Mouse (Mus musculus): ENCODE measurements around the gene Oxt. TPM values are rescaled to one million over a fixed set of nuclear protein-coding genes. Genes with fewer than 3 reads are reported as not detected.

Oxt gene
- polyA plus RNA-seq, 1 experiment from 2014 or later, result not detected

- Histone ChIP-seq H3K36me3 (peaks cover 56% of the 10 kb centered on the region), H3K4me3 (no peak overlapping the region)
These were observed 26.2 kb downstream of the Oxt start for GRCm38 (mm10) chr2:130602195-130602594.

GRCm38 (mm10) chr2:130613091-130613490, 37.1 kb downstream of the Oxt start:
- H3K4me1 ChIP-seq, result no peaks in the 10 kb centered on the region
- H3K27ac ChIP-seq, result no peak overlapping the region
- 72% methylated on average over 3 of the region's 3 CpGs for WGBS
- no peaks in the 10 kb centered on the region for H3K9me3 ChIP-seq
- H3K36me3 ChIP-seq, result peaks cover 33% of the 10 kb centered on the region
- no peak overlapping the region for H3K4me2 ChIP-seq (replicated peaks)
- no peak overlapping the region for H3K9ac ChIP-seq
- ATAC-seq (ENCODE audit: insufficient number of reproducible peaks, insufficient read depth, low FRiP score, low TSS enrichment), result no peak
- H3K4me3 ChIP-seq, result no peak overlapping the region
- H3K27me3 ChIP-seq, result no peaks in the 10 kb centered on the region

More at GRCm38 (mm10) chr2:130602195-130602594, 26.2 kb downstream of the Oxt start:
- ATAC-seq (ENCODE audit: insufficient number of reproducible peaks, insufficient read depth, low FRiP score, low TSS enrichment), result no peak
- Histone ChIP-seq H3K9ac (no peak overlapping the region), H3K4me2 (replicated peaks) (no peak overlapping the region), H3K4me1 (no peaks in the 10 kb centered on the region), H3K27ac (no peak overlapping the region), H3K27me3 (no peaks in the 10 kb centered on the region), H3K9me3 (no peaks in the 10 kb centered on the region)
- WGBS, result 82% methylated on average over 4 of the region's 4 CpGs

- no peaks in the 10 kb centered on the region for H3K9me3 ChIP-seq
- H3K4me2 ChIP-seq (replicated peaks), result no peak overlapping the region
- H3K4me1 ChIP-seq, result no peaks in the 10 kb centered on the region
- no peaks in the 10 kb centered on the region for H3K27me3 ChIP-seq
- no peak overlapping the region for H3K27ac ChIP-seq
- WGBS, result 92% methylated on average over 7 of the region's 7 CpGs
- H3K4me3 ChIP-seq, result no peak overlapping the region
- H3K36me3 ChIP-seq, result peaks cover 58% of the 10 kb centered on the region
- no peak for ATAC-seq (ENCODE audit: insufficient number of reproducible peaks, insufficient read depth, low FRiP score, low TSS enrichment)
- H3K9ac ChIP-seq, result no peak overlapping the region
These were observed 43.0 kb downstream of the Oxt start for GRCm38 (mm10) chr2:130618972-130619371.

Small RNAs within 50 kb of the gene (microRNA-seq; reads per million reads assigned to microRNA genes)
- gene Gm23876, result not detected

Other genes starting within 250 kb of the Oxt start
- 98.0 and 106 TPM in 2 replicates for gene Cpxm1, start 178.6 kb upstream of the Oxt start, polyA plus RNA-seq (2016; fragmentation: Nextera tagmentation; extraction: Ambion mirVana)
- 0.15 TPM in 1 of 2 replicates, not detected in the other for gene Gm28372, start 170.9 kb upstream of the Oxt start, polyA plus RNA-seq (2016; fragmentation: Nextera tagmentation; extraction: Ambion mirVana)
- 0.60 TPM in 1 of 2 replicates, not detected in the other for gene 1700020A23Rik, start 170.9 kb upstream of the Oxt start, polyA plus RNA-seq (2016; fragmentation: Nextera tagmentation; extraction: Ambion mirVana)
- 0.20 TPM in 1 of 2 replicates, not detected in the other for gene Tmem239, start 169.7 kb upstream of the Oxt start, polyA plus RNA-seq (2016; fragmentation: Nextera tagmentation; extraction: Ambion mirVana)
- gene Vps16, start 151.8 kb upstream of the Oxt start, polyA plus RNA-seq (2016; fragmentation: Nextera tagmentation; extraction: Ambion mirVana), result 119 and 122 TPM in 2 replicates
- gene Pced1a, start 151.5 kb upstream of the Oxt start, polyA plus RNA-seq (2016; fragmentation: Nextera tagmentation; extraction: Ambion mirVana), result 14.7 TPM in 2 replicates
- gene Ptpra, start 125.9 kb upstream of the Oxt start, polyA plus RNA-seq (2016; fragmentation: Nextera tagmentation; extraction: Ambion mirVana), result 129 and 131 TPM in 2 replicates
- gene Mrps26, start 12.4 kb upstream of the Oxt start, polyA plus RNA-seq (2016; fragmentation: Nextera tagmentation; extraction: Ambion mirVana), result 76.9 and 77.0 TPM in 2 replicates
- gene Avp, start 6.4 kb downstream of the Oxt start, polyA plus RNA-seq (2016; fragmentation: Nextera tagmentation; extraction: Ambion mirVana), result not detected in 2 replicates
- gene Fastkd5, start 53.9 kb downstream of the Oxt start, polyA plus RNA-seq (2016; fragmentation: Nextera tagmentation; extraction: Ambion mirVana), result 17.5 and 18.6 TPM in 2 replicates
- gene Ubox5, start 53.9 kb downstream of the Oxt start, polyA plus RNA-seq (2016; fragmentation: Nextera tagmentation; extraction: Ambion mirVana), result 15.5 and 16.3 TPM in 2 replicates
- 6.2 and 6.5 TPM in 2 replicates for gene Lzts3, start 66.6 kb downstream of the Oxt start, polyA plus RNA-seq (2016; fragmentation: Nextera tagmentation; extraction: Ambion mirVana)
- 55.6 and 58.3 TPM in 2 replicates for gene Ddrgk1, start 88.5 kb downstream of the Oxt start, polyA plus RNA-seq (2016; fragmentation: Nextera tagmentation; extraction: Ambion mirVana)
- 135 and 137 TPM in 2 replicates for gene Itpa, start 91.4 kb downstream of the Oxt start, polyA plus RNA-seq (2016; fragmentation: Nextera tagmentation; extraction: Ambion mirVana)
- 1.4 and 2.0 TPM in 2 replicates for gene Slc4a11, start 121.3 kb downstream of the Oxt start, polyA plus RNA-seq (2016; fragmentation: Nextera tagmentation; extraction: Ambion mirVana)

All from embryonic facial prominence, embryonic 12.5 days (tissue).